Mouse (Mus musculus): ENCODE data around the gene Cenpi. TPM values are rescaled to one million over a fixed set of nuclear protein-coding genes. Genes with fewer than 3 reads are reported as not detected.
"Not testable (repeated sequence)": the region's sequence is repeated elsewhere in the genome, so short reads cannot be mapped to it uniquely, and the experiment has no call there.

Cenpi gene
- total RNA-seq (2021), result under 1 TPM; 0.16 to 0.47 TPM

DNA sequence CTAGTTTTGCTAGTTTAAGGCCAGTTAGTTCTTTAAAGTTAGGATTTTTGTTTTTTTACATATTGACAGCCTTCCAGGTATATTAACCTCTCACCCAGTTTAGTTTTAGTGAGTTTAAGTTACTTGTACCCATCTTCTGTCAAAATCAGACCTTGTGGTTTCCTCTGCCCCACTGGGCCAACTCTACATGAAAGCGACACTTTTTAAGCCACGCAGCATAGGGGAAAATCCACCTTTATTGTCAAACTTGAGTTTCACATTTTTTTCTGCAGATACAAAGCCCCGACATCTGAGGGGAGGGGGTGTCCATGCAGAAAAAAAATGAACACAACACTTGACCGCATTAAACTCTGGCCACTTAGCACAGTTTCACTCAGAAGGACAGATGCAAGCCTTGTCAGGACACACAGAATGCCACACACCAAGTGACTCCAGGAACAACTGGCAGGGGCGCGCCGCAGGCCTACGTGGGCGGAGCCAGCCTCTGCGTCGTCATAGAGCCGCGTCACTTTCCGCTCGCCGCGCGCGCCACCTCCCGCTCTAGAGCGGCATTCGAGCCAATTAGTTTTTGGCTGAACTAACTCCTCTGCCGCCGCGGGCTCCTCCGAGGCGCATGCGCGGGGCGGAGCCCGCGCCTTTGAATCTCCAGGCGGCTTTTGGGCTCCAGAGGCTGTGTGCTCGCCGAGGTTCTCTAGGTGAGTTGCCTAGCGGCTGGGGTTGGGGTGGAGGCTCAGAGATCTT is at the start of gene Cenpi:
Gene Cenpi (plus strand): TSS at position 551 of the 741 bp plus-strand sequence.
- intact Hi-C loops (cut with DNase I), result loop anchor here (2.0 to 5.0 kb wide), 2 partner anchors 31 to 250 kb away; partner anchors contain the start of genes Cstf2 and Trmt2b
- DNase-seq, result peak; percentile 84 to 86

GRCm38 (mm10) chrX:134261191-134261590 is 46.7 kb upstream of the Cenpi start:
- intact Hi-C loops (cut with DNase I), result no loop called here

DNA sequence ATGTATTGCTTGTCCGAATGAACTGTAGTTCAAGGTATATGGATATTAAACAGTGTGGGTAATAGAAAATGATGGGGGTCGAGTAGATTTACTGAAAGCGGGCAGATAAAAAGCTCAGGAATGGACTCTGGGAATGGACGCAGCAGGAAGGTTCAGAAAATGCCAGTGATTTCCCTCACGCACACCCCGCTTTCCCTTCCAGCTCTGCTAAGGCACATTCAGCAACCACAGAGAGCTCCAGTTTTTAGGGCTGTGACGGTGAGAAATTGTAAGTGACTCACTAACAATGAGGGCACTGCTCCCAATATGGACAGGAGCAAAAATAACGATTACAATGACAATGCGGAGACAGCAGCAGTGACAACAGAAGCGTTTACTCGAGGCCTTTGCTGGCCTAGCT is 45.8 kb upstream of the Cenpi start:
- intact Hi-C loops (cut with DNase I), result no loop called here

More at GRCm38 (mm10) chrX:134261191-134261590, 46.7 kb upstream of the Cenpi start:
- no peak for DNase-seq

DNA sequence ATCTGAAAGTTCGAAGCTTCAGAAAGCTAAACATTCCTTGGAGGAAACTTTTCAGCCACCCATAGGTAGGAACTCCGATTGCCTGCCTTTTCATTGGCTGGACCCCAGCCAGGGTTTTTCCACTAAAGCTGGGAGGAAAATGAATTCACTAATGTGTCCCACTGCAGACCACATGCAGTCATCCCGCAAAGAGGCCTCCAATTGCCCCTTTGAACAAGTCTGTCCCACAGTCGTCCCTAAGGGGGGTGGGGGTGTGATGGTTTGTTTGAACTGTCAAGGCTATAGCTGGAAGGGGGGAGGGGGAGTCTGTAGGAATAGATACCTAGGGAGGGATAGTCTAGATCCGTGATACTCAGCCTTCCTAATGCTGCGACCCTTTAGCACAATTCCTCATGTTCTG is 32.2 kb upstream of the Cenpi start:
- peak; percentile 9 to 15 for DNase-seq
- intact Hi-C loops (cut with DNase I), result loop anchor here (2.0 kb wide), 1 partner anchor 31 kb away; no protein-coding TSS in a partner anchor

More for the DNA sequence above, 45.8 kb upstream of the Cenpi start:
- no peak for DNase-seq

DNA sequence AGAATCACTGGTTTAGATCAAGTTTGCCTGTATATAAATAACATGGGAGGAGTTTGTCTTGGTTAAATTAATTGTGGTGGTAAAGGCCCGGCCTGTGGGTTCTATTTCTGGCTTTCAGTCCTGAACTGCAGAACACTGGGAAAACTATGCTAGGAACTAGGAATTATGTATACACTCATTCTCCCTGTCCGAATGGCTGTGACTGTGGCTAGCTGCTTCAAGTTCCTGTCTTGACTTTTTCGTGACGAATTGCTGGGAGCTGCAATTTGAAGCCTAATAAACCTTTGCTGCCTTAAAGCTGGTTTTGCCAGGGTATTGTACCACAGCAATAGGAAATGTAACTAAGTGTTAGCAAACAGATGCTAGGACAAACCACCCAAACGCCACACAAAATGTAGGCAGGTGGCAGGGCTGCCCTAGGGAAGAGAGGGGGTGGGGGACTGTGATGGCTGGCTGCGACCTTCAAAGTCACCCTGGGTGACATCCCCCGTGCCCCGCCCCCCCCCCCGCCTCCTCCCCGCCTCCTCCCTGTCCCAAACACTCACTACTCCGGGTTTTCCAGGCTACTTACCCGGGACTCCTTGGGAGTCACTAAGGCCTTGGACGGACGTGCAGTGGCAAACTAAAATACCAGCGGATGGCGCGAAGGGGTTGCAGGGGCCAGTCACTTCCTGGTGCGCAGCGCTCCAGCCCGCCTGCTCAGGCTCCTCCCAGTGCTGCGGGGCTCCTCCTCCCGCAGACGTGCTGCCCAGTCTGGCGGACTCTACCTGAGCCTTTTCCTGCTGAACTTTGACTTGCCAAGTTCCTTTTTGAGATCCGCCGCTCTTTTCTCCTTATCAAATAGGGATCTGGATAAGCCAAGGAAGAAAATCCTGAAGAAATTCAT is 31.4 kb upstream of the Cenpi start, which contains the start of gene Trmt2b:
Gene Trmt2b (minus strand): TSS at position 710 of the 886 bp plus-strand sequence.
- intact Hi-C loops (cut with DNase I), result loop anchor here (2.0 kb wide), 1 partner anchor 30 kb away; no protein-coding TSS in a partner anchor
- peak; percentile 67 to 68 for DNase-seq

GRCm38 (mm10) chrX:134280531-134280930 is 27.4 kb upstream of the Cenpi start:
- intact Hi-C loops (cut with DNase I), result no loop called here
- DNase-seq, result no peak

DNA sequence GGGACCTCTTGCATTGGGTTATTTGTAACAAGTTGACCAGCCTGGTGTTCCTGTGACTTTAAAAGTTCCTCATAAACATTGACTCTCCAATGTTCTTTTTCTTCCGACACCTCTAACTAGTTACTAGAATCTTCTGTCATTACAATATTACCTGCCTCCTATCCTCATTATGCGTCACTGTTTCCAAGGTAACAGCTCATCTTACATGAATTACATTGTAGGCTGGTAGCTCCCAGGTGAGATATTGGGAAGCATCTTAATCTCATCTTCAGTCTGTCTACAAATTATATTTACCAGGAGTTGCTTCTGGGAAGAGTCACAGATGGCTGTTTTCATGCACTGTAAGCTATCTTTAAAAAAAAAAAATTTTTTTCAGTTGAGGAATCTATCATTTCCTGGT is 22.8 kb upstream of the Cenpi start:
- intact Hi-C loops (cut with DNase I), result no loop called here
- no peak for DNase-seq

DNA sequence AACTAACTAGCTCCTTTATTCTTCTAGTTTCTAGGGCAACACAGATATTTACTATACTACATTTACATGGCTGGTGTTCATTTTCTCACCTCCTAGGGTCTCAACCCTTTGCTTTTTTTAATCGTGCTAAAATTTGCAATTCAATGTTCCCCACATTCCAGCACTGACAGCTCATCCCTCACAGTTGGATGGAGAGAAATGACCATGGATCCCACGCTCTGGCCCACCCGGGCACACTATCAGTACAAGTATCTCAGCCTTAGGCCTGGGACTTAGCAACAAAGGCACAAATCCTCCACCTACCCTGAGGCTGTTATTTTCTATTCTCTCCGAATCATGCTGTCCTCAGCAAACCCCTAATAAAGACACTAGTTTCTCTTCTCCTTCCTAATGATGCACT is 22.1 kb upstream of the Cenpi start:
- intact Hi-C loops (cut with DNase I), result no loop called here
- DNase-seq, result no peak

- intact Hi-C loops (cut with DNase I), result no loop called here
Measured at GRCm38 (mm10) chrX:134287305-134287704, 20.6 kb upstream of the Cenpi start.

DNA sequence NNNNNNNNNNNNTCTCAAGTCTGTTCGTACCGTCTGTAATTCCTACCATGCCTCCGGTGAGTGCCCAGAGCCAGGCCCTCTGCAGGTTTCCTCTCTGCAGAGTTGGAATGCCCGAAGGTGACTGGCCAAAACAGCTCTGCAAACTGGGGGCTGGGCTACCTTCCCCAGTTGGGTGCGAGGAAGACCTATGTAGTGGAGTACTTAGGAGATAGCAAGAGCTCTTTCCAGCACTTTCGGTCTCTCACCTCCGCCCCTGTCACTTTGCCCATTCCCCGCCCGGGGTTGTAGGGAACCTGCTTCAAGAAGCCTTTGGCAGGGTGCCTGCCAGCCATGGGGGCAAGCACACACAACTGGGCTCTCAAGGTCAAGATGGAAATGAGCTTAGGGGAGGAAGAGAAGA is 11.6 kb upstream of the Cenpi start:
- DNase-seq, result peak; percentile 5 to 6
- intact Hi-C loops (cut with DNase I), result no loop called here

More at GRCm38 (mm10) chrX:134287305-134287704, 20.6 kb upstream of the Cenpi start:
- DNase-seq, result no peak

DNA sequence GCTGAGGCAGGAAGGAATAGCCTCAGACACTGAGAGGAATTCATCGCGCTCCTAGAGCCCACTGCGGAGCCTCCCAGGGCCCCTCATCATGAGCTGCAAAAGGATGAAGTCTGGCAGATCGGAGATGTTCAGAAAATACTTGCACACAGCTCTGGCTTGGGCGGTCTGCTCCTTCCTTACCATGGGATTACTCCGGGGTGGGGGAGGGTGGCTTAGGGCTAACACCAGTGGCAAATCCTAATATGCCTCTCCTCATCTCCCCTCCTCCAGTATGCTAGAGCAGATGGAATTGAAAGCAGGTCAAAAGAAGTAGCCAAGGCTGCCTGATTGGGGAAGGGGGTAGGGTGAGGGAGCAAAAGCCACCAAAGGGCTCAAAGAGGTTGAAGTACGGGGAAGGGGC is 11.1 kb upstream of the Cenpi start:
- no peak for DNase-seq
- intact Hi-C loops (cut with DNase I), result no loop called here

GRCm38 (mm10) chrX:134297195-134297594 is 10.7 kb upstream of the Cenpi start:
- no peak for DNase-seq
- intact Hi-C loops (cut with DNase I), result no loop called here

- no peak for DNase-seq
- intact Hi-C loops (cut with DNase I), result no loop called here
Measured at GRCm38 (mm10) chrX:134300219-134300618, 7.7 kb upstream of the Cenpi start.

DNA sequence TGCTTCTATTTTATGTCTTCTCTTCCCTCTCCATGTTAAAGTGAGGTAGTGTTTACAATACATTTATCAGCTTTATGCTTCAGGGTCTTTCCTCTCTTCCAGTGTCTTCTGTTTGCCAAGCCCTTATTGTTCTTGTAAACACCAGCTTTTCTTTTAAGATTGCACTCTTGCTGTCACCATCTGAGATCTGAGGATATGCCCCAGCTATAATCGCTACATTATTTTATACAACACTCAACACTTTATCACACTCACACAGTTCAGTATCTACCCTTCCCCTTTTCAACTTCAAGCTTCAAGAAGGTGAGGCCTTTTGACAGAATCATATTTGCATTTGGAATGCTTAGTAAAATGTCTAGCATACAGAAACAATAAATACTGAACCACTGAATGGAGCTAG is 4.6 kb upstream of the Cenpi start:
- no peak for DNase-seq
- intact Hi-C loops (cut with DNase I), result no loop called here

- DNase-seq, result no peak
- intact Hi-C loops (cut with DNase I), result loop anchor here (5.0 kb wide), 1 partner anchor 251 kb away; the partner anchor contains the start of gene Cstf2
Measured at GRCm38 (mm10) chrX:134308275-134308634, 371 bp downstream of the Cenpi start.

GRCm38 (mm10) chrX:134311193-134311592 is 3.3 kb downstream of the Cenpi start:
- intact Hi-C loops (cut with DNase I); DNase-seq: not testable (repeated sequence)

DNA sequence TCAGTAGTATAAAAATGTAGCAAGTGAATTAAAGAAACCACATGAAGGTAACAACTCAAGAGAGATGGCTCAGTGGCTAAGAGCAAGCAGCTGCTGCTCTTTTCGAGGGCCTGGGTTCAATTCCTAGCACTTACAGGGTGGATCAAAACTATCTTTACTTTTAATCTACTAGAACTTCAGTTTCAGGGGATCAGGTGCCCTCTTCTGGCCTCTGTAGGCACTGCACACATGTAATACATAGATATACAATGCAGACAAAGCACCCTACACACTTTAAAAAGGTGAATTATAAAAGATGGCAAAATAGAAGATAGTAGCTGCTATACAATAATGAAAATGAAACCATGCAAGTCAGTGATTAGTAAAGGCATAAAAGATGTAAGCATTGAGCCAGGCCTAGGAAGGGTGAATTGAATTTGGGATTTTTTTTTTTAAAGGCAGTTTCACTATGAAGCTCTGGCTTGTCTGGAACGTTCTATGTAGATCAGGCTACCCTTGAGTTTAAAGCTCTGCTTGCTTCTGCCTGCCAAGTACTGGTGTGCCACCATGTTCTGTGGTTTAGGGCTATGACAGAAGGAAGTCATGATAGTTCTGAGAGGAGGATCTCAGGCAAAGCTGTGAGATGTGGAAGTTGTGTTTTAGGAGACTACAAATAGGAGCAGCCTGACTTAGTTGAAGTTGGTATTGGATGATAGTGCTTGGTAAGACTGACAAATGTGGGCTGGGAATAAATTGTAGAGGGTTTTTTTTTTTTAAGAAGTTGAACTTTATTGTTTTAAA is 11.5 kb downstream of the Cenpi start:
- DNase-seq, result peak in 1 of 2 experiments; percentile 23
- intact Hi-C loops (cut with DNase I), result loop anchor here (2.0 kb wide), 1 partner anchor 187 kb away; no protein-coding TSS in a partner anchor

DNA sequence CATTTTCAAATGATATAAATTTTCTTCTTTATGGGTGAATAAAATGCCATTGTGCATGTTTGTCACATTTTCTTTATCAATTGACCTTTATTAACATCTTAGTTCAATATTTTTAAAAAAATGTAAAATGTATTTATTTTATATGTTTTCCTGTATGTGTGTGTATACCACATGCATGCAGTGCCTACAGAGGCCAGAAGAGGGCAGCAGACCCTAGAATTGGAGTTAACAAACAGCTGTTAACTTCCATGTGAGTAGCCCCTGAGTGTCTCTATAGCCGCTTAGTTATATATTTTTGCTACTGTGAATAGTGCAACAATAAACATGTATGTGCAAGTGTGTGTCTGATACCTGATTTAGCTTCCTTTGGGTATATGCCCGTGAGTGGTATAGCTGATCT is 25.4 kb downstream of the Cenpi start:
- intact Hi-C loops (cut with DNase I), result no loop called here

DNA sequence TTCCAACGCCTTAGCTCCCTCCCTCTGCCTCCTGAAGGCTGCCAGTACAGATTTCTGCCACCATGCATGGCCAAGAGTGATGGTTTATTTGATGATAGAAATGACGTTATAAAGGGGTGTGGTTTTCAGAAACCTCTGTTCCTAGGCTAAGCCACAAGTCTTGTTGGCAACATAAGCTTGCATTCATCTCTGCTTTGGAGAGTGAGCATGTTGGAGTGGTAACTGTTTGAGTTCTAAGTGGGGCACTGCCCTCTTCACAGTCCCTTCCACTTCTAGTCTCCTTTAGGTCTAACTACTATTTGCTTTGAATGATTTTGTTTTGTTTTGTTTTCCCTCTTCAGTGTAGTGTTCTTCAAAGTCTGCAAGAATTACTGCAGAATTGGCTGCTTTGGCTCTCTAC is 34.9 kb downstream of the Cenpi start:
- intact Hi-C loops (cut with DNase I), result no loop called here
- DNase-seq, result no peak

More for the DNA sequence above, 25.4 kb downstream of the Cenpi start:
- DNase-seq, result peak in 1 of 2 experiments; percentile 8

GRCm38 (mm10) chrX:134350205-134350604 is 42.3 kb downstream of the Cenpi start:
- intact Hi-C loops (cut with DNase I), result loop anchor here (10.0 kb wide), 2 partner anchors 215 to 405 kb away; no protein-coding TSS in a partner anchor
- DNase-seq, result no peak
